Mouse (Mus musculus) embryonic fibroblast, embryonic 13.5 days (primary cell): ENCODE data around the gene Eml4.

Experiments
- CTCF ChIP-seq: IDR thresholded peaks from 2 replicates; pipeline ENCODE4 v1.5.1; 2011; ENCODE audit warnings: mild to moderate bottlenecking, control low read depth, low read length, moderate library complexity, borderline replicate concordance; ENCODE audit not compliant: insufficient read depth
- POLR2A ChIP-seq: IDR thresholded peaks from 2 replicates; pipeline ENCODE4 v1.6.1; 2011; ENCODE audit warnings: low read depth, mild to moderate bottlenecking, control low read depth, low read length, moderate library complexity

DNA sequence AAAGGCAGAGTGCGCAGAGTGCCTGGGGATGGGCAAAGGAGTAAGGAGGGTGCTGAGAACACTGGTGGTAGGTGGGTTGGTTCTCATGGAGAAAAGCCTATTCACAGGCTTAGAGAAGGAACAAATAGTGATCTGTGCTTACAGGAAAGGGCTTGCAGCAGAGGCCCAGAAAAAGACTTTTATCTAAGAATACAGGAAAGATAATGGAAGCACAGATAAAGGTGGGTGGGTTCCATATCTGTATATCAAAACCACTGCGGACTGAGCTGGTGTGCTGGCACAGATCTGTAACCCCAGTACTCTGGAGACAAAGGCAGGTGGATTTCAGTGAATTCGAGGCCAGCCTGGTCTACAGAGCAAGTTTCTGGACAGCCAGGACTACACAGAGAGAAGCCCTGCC is 43.3 kb downstream of the Eml4 start:
- TF ChIP-seq CTCF (no peak), POLR2A (no peak)
